Mouse (Mus musculus) large intestine, adult 2 months (tissue): ENCODE measurements around the gene Oxsm. TPM values are rescaled to one million over a fixed set of nuclear protein-coding genes. Genes with fewer than 3 reads are reported as not detected.

Experiments
- DNase-seq: peaks from one replicate; pipeline ENCODE4 v3.0.0-alpha.2; 2012; ENCODE audit warnings: low read depth, low spot score
- WGBS: fragments of 180-500 bp; shearing (Covaris S2); methylation state at CpG from one replicate; pipeline ENCODE4 v1.1.7; 2018; 5-methylcytosine and 5-hydroxymethylcytosine counted together
- polyA plus RNA-seq: library from polyadenylated mRNA; depleted of rRNA; stranded (reverse); fragments of >200 nt; gene quantifications from 2 replicates; pipeline ENCODE4 v1.2.3, GENCODE M21; 2012; rRNA removed

Gene Oxsm
- 6.7 and 8.8 TPM in 2 replicates for polyA plus RNA-seq

DNA sequence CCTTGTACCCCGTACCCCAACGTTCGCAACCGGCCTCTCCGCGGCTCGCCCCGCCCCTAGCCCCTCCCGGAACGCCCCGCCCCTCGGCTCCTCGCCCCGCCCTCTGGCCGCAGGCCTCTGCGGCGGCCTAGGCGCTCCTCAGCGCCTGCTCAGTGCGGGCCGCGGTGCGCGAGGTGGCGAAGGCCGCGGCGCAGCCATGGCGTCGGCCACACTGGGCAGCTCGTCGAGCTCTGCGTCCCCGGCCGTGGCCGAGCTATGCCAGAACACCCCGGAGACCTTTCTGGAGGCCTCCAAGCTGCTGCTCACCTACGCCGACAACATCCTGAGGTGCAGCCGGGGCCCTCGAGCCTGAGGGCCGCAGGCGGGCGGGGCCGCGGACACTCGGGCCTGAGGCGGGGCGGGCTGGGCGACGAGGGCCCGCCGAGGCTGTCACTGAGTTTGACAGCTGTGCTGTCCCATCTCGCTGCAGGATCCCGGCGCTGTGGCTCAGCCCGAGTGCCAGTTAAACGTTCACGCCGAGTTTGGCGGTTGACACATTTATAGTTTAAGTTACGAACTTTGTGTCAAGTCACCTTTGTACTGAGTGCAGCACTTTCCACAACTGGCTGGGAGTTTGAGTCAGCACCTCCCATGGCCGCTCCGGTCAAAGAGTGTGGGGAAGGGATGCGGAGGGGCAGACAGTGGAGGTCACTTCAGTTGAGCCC, at the start of gene Oxsm, which contains the start of gene Ngly1:
Gene Oxsm (minus strand): TSS at position 638 of the 704 bp plus-strand sequence.
Gene Ngly1 (plus strand): TSS at position 110 of the 704 bp plus-strand sequence.
- no peak for DNase-seq
- WGBS = under 1% methylated on average over 65 of the region's 65 CpGs

DNA sequence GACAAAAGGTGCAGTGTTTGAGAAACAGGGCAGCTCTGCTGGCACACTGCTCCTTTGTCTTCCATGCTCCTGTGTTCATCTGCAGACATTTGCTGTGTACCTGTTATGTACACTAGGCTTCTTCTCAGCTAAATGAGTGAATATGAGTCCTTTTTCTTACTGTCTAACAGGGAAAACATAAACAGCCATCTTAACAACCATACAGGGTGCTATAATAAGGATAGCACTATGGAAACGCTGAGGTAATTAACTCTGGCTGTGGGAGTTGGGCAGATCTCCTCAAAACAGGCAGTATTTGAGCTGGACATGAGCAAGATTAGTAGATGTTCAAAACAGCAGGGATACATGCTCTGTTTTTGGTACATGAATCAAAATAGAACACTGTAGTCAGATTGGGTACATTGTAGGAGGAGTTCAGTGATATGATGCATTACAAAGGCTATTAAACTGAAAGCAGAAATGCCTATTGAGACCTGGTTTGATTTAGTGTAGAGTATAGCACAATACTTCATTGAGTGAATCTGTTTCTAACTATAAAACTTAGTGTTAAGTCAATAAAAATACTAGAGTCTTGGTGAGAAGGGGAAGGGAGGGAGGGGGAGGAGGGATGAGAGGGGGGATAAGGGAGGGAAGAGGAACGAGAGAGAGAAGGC, 47.3 kb upstream of the Oxsm start:
- no peak for DNase-seq
- WGBS = 60% methylated on average over 2 of the region's 2 CpGs

DNA sequence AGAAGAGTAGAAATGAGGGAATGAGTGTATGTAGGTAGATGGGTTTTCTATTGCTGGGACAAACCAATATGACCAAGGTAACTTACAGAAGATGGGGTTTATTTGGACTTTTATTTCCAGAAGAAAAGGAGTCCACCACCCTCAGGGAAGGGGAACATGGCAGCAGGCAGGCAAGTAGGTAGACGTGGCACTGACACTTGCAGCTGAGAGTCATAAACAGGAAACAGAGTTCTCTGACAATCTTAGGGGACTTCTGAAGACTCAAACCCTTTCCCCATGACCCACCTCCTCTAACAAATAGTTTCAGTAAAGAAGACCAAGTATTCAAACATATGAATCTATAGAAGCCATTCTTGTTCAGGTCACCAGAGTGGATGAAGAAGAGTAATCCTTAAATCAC, 44.3 kb upstream of the Oxsm start:
- no peak for DNase-seq
- WGBS = 100% methylated on average over 1 of the region's 1 CpGs

- no peak for DNase-seq
Observed at GRCm38 (mm10) chr14:16293015-16293414, 43.4 kb upstream of the Oxsm start.

GRCm38 (mm10) chr14:16292371-16292770, 42.8 kb upstream of the Oxsm start:
- no peak for DNase-seq
- WGBS = 11% methylated on average over 1 of the region's 1 CpGs

DNA sequence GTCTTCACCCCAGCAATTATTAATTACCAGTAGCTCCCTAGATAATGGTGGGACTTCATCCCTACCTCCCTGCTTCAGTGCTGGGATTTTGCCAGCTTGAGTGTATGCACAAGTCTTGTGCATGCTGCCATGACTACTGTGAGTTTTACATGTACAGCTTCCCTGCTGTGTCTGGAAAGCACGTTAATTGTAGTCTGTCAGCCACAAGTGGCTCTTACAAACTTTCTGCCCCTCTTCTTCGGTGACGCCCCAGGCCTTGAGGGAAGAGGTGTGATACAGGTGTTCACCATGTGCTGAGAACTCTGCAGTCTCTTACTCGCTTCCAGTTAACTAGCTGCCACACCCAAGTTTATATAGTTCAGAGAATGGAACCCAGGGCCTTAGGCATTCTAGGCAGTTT, 34.4 kb upstream of the Oxsm start:
- WGBS = 86% methylated on average over 4 of the region's 4 CpGs
- DNase-seq = no peak

GRCm38 (mm10) chr14:16279196-16279595, 29.6 kb upstream of the Oxsm start:
- DNase-seq = no peak
- WGBS = 70% methylated on average over 4 of the region's 4 CpGs

- no peak for DNase-seq
- WGBS = 89% methylated on average over 3 of the region's 3 CpGs
Observed at GRCm38 (mm10) chr14:16273677-16274076, 24.1 kb upstream of the Oxsm start.

- DNase-seq = no peak
- WGBS = 94% methylated on average over 2 of the region's 2 CpGs
Observed at GRCm38 (mm10) chr14:16269776-16270175, 20.2 kb upstream of the Oxsm start.

- no peak for DNase-seq
- 57% methylated on average over 5 of the region's 5 CpGs for WGBS
Observed at GRCm38 (mm10) chr14:16267028-16267427, 17.4 kb upstream of the Oxsm start.

GRCm38 (mm10) chr14:16261869-16262268, 12.3 kb upstream of the Oxsm start:
- WGBS = 84% methylated on average over 3 of the region's 3 CpGs
- DNase-seq = no peak

GRCm38 (mm10) chr14:16260541-16260940, 10.9 kb upstream of the Oxsm start:
- 82% methylated on average over 6 of the region's 6 CpGs for WGBS
- DNase-seq = no peak

- WGBS = 60% methylated on average over 2 of the region's 2 CpGs
- no peak for DNase-seq
Observed at GRCm38 (mm10) chr14:16256209-16256608, 6.6 kb upstream of the Oxsm start.

DNA sequence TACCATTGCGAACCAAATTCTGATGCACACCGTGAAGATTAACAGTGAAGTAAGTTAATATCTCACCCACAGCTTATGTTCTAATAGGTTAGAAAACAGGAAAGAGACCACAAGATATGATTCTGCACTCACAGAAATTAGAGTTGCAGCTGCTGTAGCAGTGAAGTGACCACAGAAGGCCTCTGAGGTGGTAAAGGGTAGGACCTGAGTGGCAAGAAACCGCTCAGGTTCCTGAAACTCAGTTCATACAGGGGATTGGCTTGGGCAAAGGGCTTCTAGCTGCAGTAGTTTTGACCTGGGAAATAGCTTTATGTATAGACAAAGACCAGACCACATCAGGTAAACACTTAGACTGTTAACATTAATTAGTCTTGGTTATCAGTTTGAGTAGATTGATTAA, 6.1 kb upstream of the Oxsm start:
- WGBS = 88% methylated on average over 3 of the region's 3 CpGs
- no peak for DNase-seq

DNA sequence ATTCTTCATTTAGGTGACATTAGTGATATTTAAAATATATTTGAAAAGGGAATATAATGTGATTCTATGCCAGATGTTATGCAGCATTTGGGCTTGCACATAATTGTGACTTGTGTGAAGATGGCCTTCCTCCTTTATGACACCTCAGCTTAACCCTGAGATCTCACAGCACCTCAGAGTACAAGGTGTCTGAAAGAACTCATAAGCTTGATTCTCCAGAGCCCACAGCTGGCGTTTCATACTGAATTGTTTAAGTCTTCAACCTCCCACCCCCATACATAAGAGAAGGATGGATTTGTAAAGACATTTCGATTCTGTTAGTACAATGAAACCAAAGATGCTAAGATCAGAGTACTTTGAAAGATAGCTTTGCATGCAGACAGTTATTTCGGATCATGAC, 491 bp upstream of the Oxsm start:
- WGBS = 55% methylated on average over 3 of the region's 3 CpGs
- no peak for DNase-seq

DNA sequence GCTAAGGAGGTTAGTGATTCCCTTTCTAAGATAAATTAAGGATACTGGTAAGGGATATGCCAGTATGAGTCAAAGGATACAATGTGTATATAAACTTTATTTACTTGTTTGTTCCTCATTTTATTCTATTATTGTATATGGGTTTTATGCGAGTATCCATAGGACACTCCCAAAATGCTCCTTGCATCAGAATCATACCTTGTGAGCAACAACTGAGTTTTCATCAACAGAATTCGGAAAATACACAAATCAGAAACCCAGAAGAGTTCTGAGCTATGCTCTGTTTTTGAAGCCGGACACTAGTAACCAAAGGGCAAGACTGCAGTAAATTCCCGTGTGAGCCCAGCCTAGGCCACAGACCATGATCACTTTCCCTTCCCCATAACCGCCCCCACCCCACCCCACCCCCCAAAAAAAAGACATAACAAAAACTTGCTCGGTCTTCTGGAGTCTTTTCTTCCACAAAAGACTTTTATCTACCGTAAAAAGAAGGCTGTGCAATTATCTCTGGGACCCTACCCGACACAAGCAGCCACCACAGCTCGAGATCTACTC, 928 bp downstream of the Oxsm start:
- no peak for DNase-seq
- WGBS = 2% methylated on average over 9 of the region's 9 CpGs

GRCm38 (mm10) chr14:16248135-16248534, 1.5 kb downstream of the Oxsm start:
- DNase-seq = no peak
- WGBS = 53% methylated on average over 3 of the region's 3 CpGs

GRCm38 (mm10) chr14:16246340-16246912, 3.2 kb downstream of the Oxsm start:
- WGBS = 95% methylated on average over 2 of the region's 2 CpGs
- DNase-seq = no peak

DNA sequence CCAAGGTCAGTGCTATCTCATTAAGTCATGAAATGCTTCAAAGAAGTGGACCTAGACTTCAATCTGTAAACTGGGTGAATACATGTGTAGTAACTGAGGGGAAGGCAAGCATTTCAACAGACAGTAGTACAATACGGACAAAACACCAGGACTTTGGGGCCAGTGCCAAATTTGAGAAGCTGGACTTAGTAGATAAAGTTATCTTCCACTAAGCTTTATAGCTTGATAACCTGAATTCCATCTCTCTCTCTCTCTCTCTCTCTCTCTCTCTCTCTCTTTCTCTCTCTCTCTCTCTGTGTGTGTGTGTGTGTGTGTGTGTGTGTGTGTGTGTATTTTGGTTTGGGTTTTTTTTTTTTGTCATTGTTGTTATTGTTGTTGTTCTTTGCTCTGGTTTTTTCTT, 4.5 kb downstream of the Oxsm start:
- 29% methylated on average over 1 of the region's 1 CpGs for WGBS
- no peak for DNase-seq

DNA sequence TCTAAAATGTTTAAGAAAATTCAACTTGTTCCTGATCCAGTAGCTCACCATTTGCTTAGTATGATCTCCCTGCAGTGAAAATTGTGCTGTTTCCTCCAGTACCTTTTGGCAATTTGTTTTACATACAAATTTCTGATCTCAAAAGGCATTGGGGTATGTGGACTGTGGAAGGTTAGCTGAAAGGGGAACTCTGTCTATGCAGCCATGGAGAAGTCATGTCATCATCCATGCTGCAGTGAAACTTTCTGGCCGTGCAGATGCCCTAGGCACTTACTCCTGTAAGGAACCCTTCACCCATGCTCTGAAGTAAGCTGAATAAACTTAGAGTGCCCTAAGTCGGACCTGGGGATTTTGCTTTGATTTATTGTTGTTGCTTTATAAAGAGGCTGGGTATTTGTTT, 5.2 kb downstream of the Oxsm start:
- 33% methylated on average over 2 of the region's 2 CpGs for WGBS

More for the DNA sequence above, 5.2 kb downstream of the Oxsm start:
- DNase-seq = no peak
